Mouse (Mus musculus) right cerebral cortex, postnatal 10 days (tissue): ENCODE results near the gene Arl15.
"Not testable (repeated sequence)": the region's sequence is repeated elsewhere in the genome, so short reads cannot be mapped to it uniquely, and the experiment has no call there.

Experiments used
- DNase-seq, 2 experiments: peaks; one replicate each; pipeline ENCODE4 v3.0.0; 2021; ENCODE audit warnings: low spot score in 2 of 2

Arl15 gene

DNA sequence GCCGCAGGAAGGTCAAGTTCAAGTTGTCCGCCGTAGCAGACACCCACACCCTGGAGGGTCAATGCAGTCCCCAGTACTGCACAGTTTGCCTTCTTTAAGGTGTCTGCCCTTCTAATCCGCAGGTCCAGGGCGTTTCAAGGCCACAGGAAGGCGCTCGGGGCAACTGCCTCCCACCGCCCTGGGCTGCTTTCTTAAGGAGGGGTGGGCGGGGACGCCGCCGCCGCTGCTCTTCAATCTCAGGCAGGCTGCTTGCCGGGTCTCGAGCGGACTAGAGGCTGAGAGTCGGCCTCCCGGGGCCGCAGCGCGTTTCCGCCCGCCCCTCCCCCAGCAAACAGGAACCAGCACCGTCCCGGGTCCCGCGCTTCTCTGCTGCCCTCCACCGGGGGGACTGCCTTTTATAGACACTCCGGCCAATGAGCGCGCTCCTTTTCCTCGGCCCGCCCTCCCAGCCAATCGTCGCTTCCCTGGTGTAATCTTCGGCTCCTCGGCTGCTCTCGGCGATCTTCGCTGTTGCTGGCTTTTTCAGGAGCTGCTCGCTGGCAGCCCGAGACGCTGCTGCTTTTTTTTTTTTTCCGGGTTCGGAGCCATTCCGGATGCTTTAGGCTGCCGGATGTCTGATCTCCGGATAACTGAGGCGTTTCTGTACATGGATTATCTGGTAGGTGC, at the start of gene Arl15:
Arl15 (plus strand) TSS at position 467 of the 666 bp plus-strand sequence.
- DNase-seq = peak; percentile 99

DNA sequence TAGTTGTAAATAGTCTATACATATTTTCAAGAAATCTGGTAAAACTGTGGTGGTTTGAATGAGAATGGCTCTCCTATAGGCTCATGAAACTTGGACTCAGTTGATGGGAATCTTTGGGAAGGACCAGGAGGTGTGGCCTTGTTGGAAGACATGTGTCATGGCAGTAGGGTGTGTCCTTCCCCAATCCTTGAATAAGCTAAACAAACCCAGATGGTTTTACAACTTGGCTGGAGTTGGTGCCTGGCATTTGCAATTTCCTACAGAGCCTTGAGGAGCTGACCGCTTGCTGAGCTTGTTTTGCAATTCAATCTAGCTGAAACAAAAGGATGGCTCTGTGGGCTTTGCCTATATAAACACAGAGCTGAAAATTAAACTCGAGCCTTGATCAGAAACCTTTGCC, 49.0 kb upstream of the Arl15 start:
- peak in 1 of 2 experiments; percentile 13 for DNase-seq

DNA sequence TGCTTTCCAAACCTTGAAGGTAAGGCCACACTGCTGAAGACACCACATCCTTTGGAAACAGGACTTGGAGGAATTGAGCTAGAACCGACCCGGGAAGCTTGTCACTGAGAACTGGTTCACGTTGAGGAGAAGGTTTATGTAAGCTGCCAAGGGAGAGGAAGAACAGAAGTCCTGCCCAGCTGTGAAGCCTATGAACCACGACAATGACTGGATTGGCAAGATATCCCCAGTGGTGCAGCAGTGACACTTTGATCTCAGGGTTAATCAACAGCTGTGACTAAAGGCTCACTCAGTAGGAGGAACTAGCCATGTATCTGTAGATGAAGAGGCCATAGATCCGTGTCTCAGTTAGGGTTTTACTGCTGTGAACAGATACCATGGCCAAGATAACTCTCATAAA, 43.5 kb upstream of the Arl15 start:
- no peak for DNase-seq

DNA sequence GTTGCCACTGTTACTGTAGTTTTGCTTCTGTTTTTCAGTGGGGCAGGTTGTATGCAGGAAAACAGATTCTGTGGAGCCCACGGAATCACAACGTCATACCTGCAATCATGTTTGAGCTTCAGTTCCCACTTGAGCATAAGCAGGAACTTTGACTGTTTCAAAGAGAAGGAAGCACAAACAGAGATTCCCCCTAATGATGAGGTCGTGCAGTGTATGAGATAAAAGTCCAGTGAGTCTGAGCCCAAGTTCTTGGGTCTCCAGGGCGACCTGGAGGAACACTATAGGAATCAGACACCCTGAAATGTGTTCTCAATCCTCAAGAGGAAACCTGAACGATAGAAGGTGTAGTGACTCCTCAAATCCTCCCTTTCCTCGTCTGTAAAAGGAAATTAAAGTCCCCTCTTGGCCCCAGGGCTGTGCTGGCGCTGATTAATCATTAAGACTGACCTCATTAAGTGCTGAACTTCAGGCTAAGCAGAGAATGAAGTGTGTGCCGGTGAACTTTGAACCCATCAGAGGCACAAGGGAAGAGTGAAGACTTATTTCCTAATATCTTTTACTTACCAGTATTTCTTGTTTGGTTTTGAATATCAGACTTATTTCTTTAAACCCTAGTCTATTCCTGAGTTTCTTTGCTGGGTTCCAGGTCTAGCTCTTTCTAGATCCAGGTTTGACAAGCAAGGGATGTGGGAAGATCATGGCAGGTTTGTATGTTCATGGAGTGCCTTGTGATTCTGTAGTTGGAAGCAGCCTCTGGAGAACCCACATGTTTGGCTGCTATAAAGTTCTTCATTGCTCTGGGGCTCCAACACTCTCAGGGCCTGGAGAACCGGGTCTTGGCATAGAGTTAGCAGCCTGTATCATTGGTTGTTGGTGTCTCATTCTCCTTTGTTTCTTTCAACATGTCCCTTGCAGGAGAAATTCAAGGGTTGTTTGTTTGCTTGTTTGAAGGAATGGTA, 39.3 kb upstream of the Arl15 start:
- DNase-seq = no peak

DNA sequence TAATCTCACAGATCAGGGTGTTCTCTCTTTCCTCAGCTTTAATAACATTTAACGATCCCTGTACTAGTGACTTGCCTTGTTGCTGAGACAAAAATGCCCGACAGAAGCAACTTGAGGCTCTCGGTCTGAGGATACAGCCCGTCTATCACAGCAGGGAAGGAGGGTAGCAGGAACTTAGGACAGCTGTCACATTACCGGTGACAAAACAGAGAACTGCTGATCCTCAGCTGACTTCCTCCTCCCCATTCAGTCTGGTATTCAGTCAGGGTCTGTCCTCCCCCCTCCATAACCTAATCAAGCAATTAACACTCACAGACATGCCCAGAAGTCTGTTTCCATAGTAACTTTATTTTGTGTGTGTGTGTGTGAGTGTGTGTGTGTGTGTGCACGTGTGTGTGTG, 38.5 kb upstream of the Arl15 start:
- DNase-seq = no peak

DNA sequence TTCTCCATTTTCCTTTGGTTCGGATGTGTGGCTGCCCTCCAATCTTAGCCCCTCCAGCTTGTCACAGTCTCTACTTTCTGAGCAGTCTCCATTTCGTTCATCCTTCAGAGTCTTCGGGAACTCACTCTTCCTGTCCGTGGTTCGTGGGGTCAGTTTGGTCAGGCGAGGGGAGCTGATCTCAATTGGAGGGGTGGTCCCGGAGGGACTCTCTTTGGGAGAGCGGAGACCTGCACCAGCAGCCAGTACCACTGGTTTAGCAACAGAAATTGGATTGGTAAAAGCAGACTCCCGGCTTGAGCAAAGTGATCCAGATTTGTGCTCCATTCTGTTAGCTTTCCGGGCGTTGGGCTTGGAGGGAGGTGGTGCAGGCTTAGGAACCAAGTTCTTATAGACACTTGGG, 32.6 kb upstream of the Arl15 start:
- DNase-seq = no peak

DNA sequence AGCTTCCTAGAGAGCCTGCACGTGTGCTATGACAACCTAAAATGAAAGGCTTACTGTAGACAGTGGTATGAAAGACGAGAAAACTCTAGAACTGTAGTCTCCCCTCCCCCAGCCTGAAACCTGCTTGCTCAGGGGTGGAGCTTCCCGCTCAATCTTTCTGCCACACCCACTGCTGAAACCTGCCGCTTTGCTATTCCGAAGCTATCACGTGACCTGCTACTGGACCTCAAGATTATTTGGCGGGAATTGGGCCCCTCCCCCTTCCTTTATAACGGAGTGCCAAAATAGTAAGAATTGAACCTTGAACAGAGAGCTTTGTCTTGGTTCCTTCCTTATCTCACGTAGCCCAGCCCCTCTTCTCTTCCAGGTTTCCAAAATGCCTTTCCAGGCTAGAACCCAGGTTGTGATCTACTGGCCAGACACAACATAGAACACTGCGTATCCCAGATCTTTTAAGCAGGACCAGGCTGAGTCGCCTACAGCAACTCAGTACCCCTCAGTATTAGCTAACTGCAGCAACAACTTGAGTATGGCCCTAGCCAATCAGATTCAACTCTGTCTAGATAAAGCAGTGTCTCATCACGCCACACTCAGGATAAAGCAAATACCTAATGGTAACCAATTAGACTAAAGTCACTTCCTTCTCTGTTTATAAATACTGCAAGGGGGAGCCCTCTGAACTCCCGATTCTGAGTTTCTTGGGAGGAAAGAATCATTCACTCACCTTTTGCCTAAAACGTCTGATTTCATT, 31.4 kb upstream of the Arl15 start:
- no peak for DNase-seq

DNA sequence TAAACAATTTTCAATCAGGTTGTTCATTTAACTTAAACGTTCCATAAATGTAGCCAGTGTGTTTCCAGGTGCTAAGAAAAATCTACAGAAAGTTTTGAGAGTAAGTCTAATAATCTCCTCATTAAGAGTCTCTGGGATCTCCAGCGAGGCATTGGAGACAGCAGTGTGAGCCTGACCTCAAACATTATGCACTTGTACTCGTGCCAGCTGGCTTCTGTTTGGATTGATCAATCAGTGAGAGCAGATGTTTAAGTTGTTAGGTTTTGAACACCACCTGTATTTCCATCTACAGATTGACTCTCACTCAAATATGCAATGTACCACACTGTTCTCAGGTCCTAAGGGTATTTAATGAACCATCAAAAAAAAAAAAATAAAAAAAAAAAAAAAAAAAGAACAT, 28.9 kb upstream of the Arl15 start:
- DNase-seq = no peak

DNA sequence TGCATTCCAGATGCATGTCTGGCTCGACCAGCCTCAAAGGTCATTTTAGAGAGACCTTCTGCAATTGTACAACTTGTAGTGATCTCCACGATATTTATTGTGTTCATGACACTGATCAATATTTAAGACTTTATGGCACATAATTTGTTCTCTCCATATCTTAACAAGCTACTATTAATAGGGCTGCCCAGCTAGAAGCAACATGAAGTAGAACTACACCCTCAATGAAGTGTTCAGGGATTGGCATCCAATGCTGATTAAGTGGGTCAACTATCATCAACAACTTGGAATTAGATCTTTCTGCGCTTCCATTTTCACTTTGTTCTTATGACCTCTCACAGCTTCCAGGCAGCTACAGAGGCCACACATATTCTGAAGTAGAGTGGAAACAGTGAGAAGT, 24.5 kb upstream of the Arl15 start:
- no peak for DNase-seq

DNA sequence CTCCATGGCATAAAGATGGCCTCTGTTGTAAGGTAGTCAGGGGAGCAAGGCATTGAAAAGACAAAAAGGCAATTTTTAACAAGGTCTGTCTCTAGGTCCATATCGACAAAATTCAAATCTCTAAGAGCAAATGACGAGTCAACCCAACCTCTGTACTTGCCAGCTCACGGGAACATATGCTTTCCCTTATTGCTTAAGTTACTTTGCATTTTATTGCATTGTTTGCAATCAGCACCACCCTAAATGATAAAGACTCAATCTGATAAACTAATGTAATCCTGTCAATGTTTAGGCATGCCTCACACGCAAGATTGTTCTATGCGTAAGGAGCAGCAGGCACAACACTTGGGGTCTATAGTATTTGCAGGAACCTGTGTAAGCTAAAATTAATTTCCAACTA, 24.0 kb upstream of the Arl15 start:
- no peak for DNase-seq

DNA sequence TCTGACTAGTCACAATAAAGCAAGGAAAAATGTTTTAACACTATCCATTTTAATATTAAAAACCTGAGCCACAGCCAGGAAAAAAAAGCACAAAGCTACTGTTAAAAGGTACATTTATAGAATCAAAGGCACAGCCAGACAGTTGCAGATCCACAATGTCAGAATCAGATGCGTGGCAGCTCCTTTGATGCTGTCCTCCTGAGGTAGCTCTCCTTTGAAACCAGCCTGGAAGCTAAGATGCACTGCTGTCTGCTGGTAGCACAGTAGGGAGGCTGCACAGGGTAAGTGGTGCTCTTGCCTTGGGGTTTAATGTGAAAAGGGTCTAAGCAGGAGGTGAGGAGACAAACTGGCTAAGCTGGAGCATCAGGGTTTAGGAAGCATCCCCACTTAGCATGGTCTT, 23.0 kb upstream of the Arl15 start:
- DNase-seq = no peak

DNA sequence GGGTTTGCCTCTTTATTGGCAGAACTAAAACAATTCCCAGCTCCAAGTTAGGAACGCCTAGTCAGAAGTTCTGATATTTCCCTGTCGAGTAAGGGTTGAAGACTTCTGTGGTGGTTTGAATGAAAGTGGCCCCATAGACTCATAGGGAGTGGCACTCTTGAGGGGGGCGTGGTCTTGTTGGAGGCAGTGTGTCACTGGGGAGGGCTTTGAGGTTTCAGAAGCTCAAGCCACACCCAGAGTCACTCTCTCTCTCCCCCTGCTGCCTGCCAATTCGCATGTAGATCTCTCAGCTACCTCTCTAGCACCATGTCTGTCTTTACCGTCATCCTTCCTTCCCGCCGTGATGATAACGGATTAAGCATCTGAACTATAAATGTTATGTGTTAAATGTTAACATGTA, 19.5 kb upstream of the Arl15 start:
- DNase-seq = no peak

DNA sequence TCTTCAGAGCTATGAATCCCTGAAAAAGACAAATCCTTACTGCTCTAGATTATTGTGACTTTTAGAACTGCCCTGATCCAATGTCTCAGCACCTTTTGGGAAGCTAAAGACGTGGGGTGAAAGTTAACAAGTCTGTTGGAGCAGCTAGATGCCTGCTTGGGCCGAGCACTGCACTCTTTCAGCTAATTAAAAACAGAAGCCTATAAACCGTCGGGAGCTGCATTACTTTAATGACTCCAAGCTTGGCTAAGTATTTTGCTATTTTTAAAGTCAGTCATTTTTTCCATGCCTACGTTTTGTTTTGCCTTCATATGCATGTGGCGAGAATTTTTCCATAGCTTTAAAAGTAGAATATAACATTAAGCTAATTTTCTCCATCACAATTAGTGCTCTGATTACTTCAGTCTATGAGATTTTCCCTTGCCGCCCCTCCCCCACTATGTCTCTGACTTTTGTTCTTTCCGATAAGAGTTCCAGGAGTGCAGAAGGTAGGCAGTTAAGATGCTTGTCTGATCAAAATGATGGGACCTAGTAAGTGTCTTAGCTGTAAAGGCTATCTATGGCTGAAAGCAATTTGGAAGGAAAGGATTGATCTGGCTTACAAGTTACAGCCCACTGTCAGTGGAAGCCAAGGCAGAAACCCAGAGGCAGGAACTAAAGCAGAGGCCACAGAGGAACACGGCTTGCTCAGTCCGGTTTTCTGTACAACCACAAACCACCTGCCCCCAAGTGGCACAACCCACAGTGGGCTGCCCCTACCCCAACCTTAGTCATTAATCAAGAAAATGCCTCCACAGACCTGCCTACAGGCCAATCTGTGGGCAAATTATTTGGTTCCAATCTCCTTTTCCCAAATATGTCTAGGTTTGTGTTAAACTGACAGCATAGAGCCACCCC, 18.8 kb upstream of the Arl15 start:
- no peak for DNase-seq

DNA sequence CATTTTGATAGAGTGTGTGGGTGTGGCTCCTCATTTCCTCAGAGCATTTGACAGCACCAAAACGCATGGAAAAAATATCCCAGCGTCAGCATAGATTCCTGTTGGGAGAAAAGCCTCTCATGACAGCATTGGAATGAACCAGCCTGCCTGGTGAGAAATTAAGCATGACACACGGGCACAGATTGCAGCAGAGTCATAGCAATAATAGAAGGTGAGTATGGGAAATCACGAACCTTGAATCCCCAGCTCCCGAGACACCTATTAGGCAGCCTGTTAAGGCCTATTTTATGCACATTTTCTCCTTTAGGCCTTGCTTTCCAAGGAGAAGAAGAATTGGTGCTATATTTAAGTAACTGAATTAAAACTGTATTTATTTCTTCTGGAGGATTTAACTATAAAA, 8.5 kb upstream of the Arl15 start:
- no peak for DNase-seq

DNA sequence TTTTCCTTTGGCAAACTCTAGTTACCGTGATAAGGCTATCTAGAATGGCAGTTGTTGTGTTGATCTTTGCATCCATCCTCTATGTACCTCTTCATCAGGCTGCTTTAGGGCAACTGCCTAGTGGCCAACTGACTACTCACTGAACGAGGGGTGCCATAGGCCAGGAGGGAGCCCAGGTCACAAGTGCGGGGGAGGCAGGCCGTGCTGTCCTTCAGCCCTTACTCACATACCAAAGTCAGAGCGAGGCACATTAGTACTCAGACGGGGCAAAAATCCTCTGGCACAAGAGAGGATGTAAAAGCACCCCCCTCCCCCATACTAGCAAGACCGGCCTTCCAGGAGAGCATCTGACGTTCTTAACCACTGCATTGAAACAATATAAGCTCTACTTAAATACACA, 7.2 kb upstream of the Arl15 start:
- no peak for DNase-seq

DNA sequence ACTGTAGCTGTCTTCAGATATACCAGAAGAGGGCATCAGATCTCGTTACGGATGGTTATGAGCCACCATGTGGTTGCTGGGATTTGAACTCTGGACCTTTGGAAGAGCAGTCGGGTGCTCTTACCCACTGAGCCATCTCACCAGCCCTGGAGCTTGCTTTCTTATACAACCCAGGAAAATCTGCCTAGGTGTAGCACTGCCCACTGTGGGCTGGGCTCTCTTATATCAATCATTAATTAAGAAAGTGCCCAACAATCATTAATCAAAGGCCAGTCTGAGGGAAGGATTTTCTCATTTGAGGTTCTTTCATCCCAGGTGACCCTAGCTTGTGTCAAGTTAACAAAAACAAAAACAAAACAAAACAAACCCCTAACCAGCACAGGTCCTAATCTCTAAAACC, 4.3 kb upstream of the Arl15 start:
- DNase-seq = not testable (repeated sequence)

DNA sequence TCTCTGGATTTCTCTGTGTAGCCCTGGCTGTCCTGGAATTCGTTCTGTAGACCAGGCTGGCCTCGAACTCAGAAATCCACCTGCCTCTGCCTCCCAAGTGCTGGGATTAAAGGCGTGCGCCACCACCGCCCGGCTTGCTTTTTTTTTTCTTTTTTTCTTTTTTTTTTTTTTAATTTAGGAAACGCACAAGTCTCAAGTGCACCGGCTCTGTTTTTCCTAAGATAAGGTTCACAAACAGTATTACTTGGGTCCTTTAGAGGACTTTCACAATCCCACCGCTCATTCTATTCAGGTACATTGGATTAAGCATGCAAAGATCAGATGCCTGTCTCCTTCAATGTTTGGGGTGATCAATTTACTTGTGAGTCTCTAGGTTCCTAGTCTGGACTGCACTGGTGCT, 668 bp upstream of the Arl15 start:
- no peak for DNase-seq

DNA sequence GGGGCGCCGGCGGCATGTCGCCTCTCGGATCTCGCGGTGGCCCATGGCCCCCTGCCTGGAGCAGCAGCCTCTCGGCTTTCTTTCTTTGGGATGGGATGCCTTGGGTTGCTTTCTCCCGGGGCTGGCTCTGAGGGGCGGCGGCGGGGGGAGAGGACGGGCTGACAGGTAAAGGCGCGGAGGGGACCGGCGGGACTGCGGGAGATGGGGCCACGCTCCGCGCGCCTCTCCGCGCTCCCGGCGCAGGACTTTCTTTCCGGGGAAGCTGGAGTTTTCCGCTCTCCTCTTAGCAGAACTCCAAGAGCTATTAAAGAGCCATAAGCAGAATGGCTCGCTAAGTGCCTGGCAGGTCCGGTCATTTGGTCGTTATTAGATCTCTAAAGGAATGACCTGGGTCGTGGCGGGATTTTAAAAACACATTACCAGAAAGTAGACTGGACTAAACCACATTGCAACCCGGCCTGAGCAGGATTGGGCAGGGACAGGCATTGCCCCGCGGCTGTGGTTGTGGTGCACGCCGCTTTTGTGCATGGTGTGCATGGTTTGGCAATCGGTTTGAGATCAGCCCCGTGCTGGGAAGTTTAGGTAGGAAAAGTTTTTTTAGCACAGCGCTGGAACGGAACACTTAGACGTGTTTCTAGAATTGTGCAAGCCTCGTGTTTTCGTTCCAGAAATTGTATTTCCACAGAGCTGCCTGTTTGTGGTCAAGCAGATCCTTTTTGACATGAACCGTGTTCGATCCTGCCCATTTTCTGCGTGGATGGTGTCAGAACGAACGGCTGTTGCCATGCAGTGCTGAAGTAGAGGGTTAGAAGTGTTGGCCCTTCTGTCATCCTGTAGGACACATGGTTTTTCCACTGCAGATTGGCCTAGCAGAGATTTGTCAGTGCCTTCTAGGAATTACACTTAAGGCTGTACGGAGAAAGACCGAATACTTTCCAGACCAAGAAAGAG, 675 bp downstream of the Arl15 start:
- DNase-seq = peak; percentile 52 to 61

DNA sequence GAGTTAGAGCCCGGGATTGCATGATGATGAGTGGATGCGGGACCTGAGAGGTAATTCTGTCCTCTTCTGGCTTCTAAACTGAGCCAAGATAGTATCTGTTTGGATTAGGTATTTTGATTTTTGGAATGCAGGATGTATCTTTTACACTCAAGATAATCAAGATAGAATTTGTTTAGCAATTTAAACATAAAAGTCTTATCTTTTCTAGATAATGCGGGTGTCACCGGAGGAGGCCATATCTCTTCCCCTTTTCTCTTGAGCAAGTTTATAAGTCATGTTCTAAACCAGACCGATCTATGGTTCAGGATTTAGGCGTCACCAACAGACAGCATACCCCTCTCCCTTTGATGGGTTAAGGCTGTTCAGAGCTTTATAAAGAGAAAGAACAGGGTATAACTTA, 3.1 kb downstream of the Arl15 start:
- no peak for DNase-seq

DNA sequence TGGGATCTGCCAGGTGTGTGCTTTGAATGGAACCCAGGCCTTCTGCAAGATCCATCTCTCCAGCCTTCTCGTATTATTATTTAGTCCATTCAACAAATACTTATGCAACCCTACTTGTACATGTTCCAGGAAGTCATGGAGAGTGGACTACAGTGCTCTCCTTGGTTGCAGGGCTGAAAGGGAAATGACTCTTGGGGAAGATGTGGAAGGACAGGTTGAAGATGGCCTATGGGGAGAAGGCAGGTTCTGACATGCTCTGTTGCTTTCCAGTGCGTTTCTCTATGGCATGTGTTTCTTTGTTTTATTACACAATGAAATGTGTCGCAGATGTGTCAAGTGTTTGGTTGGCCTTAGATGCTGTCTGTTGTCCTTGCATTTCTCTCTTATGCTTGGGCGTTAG, 5.1 kb downstream of the Arl15 start:
- no peak for DNase-seq
